Mouse (Mus musculus) hematopoietic stem cell, adult 5-6 weeks (primary cell): Measurements from ENCODE around the gene Ccdc194. TPM values are rescaled to one million over a fixed set of nuclear protein-coding genes. Genes with fewer than 3 reads are reported as not detected.

Experiments
- ATAC-seq, 2 experiments: fragments of 125-278 bp in 1 of 2; replicated peaks in 1 of 2; 2 replicates each; pipeline ENCODE4 v1.8.0; 2016 to 2017; ENCODE audit warnings: inconsistent platforms in 2 of 2, mild to moderate bottlenecking in 2 of 2, moderate number of reproducible peaks in 2 of 2, low read depth in 1 of 2, moderate TSS enrichment in 1 of 2; ENCODE audit not compliant: low FRiP score in 2 of 2, poor library complexity in 2 of 2, severe bottlenecking in 2 of 2, insufficient read depth in 1 of 2, low TSS enrichment in 1 of 2
- total RNA-seq: library from RNA; stranded (forward); fragments of 172-1452, 232-1000 nt; gene quantifications from 2 replicates; pipeline ENCODE4 v1.2.3, GENCODE M21; 2017

Gene Ccdc194
- total RNA-seq, 1 experiment from 2014 or later = not detected

DNA sequence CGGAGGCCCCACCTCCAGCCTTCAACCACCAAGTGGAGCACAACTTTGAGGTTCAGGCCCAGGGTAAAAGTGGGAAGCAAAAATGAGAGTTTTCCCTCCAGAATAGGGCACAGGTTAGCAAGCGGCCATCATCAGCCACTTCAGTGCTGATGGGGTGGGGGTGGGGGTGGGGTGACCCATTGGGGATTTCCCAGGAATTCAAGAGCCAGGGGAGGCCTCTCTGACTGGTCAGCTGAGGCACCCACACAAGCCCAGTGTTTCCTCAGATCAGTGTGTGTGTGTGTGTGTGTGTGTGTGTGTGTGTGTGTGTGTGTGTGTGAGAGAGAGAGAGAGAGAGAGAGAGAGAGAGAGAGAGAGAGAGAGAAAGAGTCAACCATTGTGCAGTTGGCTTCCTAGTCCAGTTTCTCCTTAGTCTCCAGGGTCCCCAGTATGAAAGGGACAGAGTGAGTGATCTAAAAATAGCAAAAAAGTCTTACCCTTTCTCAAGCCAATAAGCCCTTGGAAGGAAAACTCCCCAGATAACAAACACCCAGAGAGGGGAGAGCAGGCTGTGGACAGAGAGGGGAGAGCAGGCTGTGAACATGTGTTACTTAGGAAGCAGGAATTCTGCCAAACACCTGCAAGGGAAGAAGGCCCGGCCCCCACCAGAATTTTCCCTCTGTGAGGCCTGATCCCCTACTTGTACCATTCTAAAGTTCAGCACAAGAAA, 1.8 kb upstream of the Ccdc194 start:
- no peak for ATAC-seq

DNA sequence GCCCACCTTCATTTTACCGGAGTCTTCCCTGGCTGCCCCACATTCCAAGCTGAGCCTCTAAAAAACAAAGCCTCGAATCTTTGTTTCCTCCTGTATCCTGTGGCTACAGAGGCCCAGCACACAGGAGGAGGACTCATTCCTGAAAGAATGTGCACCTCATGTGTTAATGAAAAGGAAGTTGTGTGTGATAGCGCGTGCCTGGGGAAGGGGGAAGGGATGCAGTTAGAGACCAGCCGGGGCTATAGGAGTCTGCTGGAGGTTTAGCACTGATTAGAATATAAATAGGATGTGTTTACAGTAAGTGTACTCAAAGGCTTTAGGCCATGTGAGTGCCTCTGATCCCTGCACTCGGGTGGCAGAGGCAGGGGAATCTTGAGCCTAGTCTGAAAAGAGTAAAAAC, 761 bp upstream of the Ccdc194 start:
- no peak for ATAC-seq

DNA sequence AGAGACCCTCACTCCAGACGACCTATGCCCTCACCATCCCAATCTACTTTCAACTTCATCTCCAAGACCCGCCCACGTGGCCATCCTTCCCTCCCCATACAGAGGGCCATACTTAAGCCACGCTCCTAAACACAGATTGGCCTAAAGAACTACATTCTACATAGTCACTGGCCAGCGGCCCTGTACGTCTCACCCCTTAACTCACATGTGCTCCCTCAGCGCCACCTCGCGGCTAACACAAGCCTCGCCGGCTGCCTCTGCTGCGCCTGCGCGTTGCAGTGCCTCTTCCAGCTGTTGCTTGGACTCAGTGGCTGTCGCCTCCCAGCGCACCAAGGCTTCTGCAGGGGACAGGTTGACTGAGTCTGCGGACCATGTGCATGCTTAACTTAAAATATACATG, 3.9 kb downstream of the Ccdc194 start:
- ATAC-seq = peak; percentile 94 to 95

- peak; percentile 47 to 51; a peak in 1 of 4 replicates for ATAC-seq
Observed at GRCm38 (mm10) chr8:71519037-71519825, 6.3 kb downstream of the Ccdc194 start.

- ATAC-seq = no peak
Observed at GRCm38 (mm10) chr8:71516786-71517185, 8.7 kb downstream of the Ccdc194 start.

GRCm38 (mm10) chr8:71515043-71515442, 10.5 kb downstream of the Ccdc194 start:
- no peak for ATAC-seq

- ATAC-seq = no peak
Observed at GRCm38 (mm10) chr8:71513018-71513754, 12.3 kb downstream of the Ccdc194 start.

DNA sequence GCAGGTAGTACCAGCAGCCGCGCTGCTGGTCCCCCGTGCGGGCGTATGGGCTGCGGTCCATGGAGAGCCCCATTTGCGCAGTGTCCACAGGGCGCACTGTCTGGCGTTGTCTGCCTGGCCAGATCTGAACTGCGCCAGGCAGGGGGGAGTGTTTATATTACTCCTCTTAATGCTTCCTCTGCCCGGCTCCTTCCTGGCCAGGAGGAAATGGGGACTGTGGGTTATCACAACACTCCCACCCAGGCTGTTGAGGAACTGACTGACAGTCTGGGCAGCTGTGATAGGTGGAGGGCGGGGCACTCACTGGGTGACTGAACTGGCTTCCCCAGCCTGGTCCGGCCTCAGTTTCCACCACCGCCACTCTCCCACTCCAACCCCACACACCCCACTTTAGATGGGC, 13.9 kb downstream of the Ccdc194 start, which contains the start of gene Plvap:
Gene Plvap (minus strand): TSS at position 109 of the 400 bp plus-strand sequence.
- peak; percentile 60 to 70; a peak in 3 of 4 replicates for ATAC-seq

GRCm38 (mm10) chr8:71509316-71509715, 16.2 kb downstream of the Ccdc194 start:
- ATAC-seq = no peak

DNA sequence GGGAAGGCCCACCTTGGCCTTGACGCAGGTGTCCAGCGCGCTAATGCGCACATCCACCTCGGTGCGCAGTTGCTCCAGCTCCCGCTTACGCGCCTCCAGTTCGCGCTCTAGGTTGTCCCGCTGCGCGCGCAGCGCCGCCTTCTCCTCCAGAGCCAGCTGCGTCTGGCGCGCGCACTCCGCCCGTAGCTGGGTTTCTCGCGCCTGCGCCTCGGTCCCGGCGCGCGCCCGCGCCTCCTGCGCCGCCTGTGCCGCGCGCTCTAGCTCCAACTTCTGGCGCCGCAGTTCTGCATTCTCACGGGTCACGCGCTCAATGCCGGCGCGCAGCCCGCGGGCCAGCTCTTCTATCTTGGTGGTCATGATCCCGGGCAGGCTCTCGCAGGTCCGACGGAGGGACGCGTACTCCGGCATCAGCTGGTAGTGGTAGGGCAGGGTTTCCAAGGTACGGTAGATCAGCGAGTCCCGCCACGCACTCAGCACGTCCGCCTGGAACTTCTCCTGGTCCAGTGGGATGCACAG, 17.9 kb downstream of the Ccdc194 start:
- ATAC-seq = 0 out of 4 replicates have a peak, but pooled peaks of 1 of the 2 experiments have one; percentile 12

- no peak for ATAC-seq
Observed at GRCm38 (mm10) chr8:71505979-71506378, 19.5 kb downstream of the Ccdc194 start.

DNA sequence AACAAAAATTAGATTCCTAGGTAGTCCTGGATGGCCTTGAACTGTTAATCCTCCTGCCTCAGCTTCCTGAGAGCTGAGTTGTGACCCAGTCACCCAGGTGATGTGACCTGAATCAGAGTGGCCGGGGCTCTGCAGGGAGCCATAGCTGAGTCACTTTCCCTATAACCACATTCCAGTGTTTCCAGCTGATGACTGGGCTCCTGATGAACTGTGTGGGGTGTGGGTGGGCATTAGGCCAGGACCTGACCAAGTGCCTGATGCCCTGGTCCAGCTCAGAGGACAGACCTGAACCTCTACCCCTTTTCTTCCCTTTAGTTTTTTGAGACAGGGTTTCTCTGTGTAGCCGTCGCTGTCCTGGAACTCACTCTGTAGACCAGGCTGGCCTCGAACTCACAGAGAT, 20.2 kb downstream of the Ccdc194 start:
- no peak for ATAC-seq

DNA sequence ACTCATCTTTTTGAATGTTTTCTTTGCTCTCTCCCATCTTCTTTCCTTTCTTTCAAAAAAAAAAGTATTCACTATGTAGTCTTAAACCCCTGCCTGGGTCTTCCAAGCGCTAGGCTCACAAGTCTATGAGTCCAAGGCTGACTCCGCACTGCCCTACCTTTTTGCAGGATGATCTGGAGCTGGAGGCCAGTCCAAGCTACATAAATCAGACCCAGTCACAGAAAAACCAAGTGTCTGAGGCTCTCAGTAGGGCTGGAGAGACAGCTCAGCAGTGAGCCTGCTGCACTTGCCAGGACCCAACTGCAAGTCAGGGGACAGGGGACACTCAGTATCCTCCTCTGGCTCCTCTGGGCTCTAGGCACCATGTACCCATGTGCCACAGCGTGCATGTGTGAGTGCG, 21.2 kb downstream of the Ccdc194 start:
- no peak for ATAC-seq

- ATAC-seq = no peak
Observed at GRCm38 (mm10) chr8:71498816-71499690, 26.5 kb downstream of the Ccdc194 start.

DNA sequence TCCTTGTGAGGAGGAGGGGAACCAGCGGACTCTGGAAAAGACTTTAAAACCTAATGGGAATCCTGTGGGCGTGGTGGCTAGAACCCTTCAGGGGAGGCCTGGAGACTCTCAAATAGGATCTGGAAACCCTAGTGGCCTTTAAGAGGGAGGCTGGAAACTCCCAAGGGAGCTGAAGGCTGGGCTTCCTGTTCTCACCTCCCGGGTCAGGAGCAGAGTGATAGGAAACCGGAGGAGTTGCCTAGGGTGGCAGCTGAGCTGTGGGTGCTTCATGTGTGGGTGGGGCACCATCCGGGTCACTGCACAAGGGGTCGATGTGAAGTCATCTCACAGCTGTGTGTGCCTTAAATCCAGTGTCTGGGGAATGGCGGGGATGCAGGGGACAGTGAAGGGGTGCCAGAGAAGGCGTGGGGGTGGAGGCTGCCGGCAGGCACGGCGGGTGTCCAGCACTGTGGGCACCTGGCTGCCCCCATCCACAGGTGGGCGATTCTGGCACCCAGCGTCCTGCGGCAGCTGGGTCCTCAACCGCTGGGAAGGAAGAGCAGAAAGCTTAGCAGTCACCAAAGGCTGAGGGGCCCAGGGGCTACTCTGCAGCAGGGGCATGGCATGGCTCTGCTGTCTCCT, 27.5 kb downstream of the Ccdc194 start:
- ATAC-seq = no peak

DNA sequence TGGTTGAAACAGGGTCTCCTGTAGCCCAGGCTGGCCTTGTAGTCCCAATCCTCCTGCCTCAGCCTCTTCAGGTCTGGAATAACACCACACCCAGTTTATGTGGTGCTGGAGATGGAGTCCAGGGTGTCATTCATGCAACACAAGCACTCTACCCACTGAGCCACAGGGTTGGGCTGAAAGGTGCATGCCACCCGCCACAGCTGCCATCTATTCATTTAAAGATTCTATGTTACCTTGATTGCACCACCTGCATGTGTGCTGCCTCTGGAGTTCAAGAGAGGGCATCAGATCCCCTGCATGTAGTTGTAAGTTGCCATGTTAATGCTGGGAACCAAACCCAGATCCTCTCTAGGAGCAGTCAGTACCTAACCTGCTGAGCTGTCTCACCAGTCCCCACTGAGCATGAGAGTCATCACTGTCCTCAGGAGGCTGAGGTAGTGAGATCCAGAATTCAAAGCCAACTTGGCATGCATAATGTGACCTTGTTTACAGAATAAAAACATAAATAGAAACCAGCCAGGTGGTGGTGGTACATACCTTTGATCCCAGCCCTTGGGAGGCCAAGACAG, 28.4 kb downstream of the Ccdc194 start:
- no peak for ATAC-seq
